Mouse (Mus musculus) kidney, embryonic 14.5 days (tissue): Measurements from ENCODE around the gene Magoh. TPM values are rescaled to one million over a fixed set of nuclear protein-coding genes. Genes with fewer than 3 reads are reported as not detected.

ENCODE experiments used
- ATAC-seq: fragments of 200-750 bp; cut with Nextera tagmentation; 2 replicates; pipeline ENCODE4 v1.8.0; 2017; ENCODE audit warnings: moderate number of reproducible peaks, mild to moderate bottlenecking, moderate TSS enrichment, moderate library complexity; ENCODE audit not compliant: low FRiP score, low TSS enrichment
- H3K27ac ChIP-seq: fragments of 300-500 bp; sonication (generic); 2 replicates; pipeline ENCODE4 v1.5.1; 2014; ENCODE audit warnings: low read depth, mild to moderate bottlenecking, low read length, moderate library complexity, mixed read lengths
- H3K27me3 ChIP-seq: fragments of 300-500 bp; sonication (generic); 2 replicates; pipeline ENCODE4 v1.6.1; 2014; ENCODE audit warnings: mild to moderate bottlenecking, low read length; ENCODE audit not compliant: control insufficient read depth, insufficient read depth
- H3K36me3 ChIP-seq: fragments of 300-500 bp; sonication (generic); 2 replicates; pipeline ENCODE4 v1.6.1; 2014; ENCODE audit warnings: low read length, mixed read lengths; ENCODE audit not compliant: control insufficient read depth, insufficient read depth
- H3K4me1 ChIP-seq: fragments of 300-500 bp; sonication (generic); 2 replicates; pipeline ENCODE4 v1.6.1; 2014; ENCODE audit warnings: low read length, mixed read lengths; ENCODE audit not compliant: control insufficient read depth, insufficient read depth
- H3K4me2 ChIP-seq: fragments of 300-500 bp; sonication (generic); replicated peaks from 2 replicates; pipeline ENCODE4 v1.6.1; 2014; ENCODE audit warnings: low read depth, mild to moderate bottlenecking, low read length
- H3K4me3 ChIP-seq: fragments of 300-500 bp; sonication (generic); 2 replicates; pipeline ENCODE4 v1.5.1; 2014; ENCODE audit warnings: mild to moderate bottlenecking, low read length
- H3K9ac ChIP-seq: fragments of 300-500 bp; sonication (generic); 2 replicates; pipeline ENCODE4 v1.6.1; 2014; ENCODE audit warnings: low read depth, mild to moderate bottlenecking, low read length, moderate library complexity
- H3K9me3 ChIP-seq: fragments of 300-500 bp; sonication (generic); 2 replicates; pipeline ENCODE4 v1.6.1; 2016; ENCODE audit warnings: low read length; ENCODE audit not compliant: control insufficient read depth
- WGBS: fragments of 180-500 bp; shearing (Covaris S2); extraction: QIAGEN DNeasy Blood & Tissue Kit; methylation state at CpG from one replicate; pipeline ENCODE4 v1.1.7; 2014; 5-methylcytosine and 5-hydroxymethylcytosine counted together
- polyA plus RNA-seq: library from polyadenylated mRNA; unstranded; fragments of >200 nt; fragmentation: Nextera tagmentation; extraction: Ambion mirVana; gene quantifications from 2 replicates; pipeline ENCODE4 v1.2.1, GENCODE M21; 2014

The Magoh gene
- polyA plus RNA-seq, 1 experiment from 2014 or later = 229 TPM

GRCm38 (mm10) chr4:107843687-107844086 lies 35.9 kb upstream of the Magoh start:
- no peak overlapping the region for H3K27ac ChIP-seq
- no peaks in the 10 kb centered on the region for H3K4me1 ChIP-seq
- H3K9me3 ChIP-seq = no peaks in the 10 kb centered on the region
- no peak for ATAC-seq
- H3K27me3 ChIP-seq = peaks cover 6% of the 10 kb centered on the region
- H3K36me3 ChIP-seq = no peaks in the 10 kb centered on the region
- H3K9ac ChIP-seq = no peak overlapping the region
- no peak overlapping the region for H3K4me2 ChIP-seq
- no peak overlapping the region for H3K4me3 ChIP-seq
- WGBS = 75% methylated on average over 8 of the region's 8 CpGs

DNA sequence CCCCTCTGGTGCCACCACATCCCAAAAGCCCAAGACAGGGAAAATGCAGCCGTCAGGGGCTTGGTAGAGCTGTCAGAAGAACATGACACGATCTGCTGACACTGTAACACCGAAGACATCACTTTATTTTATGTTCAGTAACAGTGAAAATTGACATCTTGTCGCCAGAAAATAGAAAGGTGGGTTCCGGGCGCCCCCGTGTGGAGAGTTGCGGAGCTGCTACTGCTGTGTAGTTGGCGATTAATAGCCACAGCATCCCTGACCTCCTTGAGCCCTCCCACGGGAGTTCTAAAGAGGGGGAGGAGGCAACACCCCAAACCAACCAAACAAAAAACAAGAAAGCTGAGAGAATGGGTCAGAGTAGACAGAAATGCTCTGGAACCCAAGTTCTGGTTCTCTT lies 34.6 kb upstream of the Magoh start:
- Histone ChIP-seq H3K9ac (no peak overlapping the region), H3K4me3 (no peak overlapping the region), H3K27ac (no peak overlapping the region), H3K4me2 (no peak overlapping the region), H3K36me3 (no peaks in the 10 kb centered on the region), H3K9me3 (no peaks in the 10 kb centered on the region), H3K27me3 (peaks cover 6% of the 10 kb centered on the region), H3K4me1 (no peaks in the 10 kb centered on the region)
- ATAC-seq = 0 out of 2 replicates have a peak, but pooled peaks have one; percentile 10
- 2% methylated on average over 10 of the region's 10 CpGs for WGBS

- H3K27ac ChIP-seq = no peak overlapping the region
- no peaks in the 10 kb centered on the region for H3K4me1 ChIP-seq
- H3K4me3 ChIP-seq = no peak overlapping the region
- H3K4me2 ChIP-seq = no peak overlapping the region
- no peak overlapping the region for H3K9ac ChIP-seq
- ATAC-seq = no peak
- WGBS = 75% methylated on average over 7 of the region's 7 CpGs
- peaks cover 6% of the 10 kb centered on the region for H3K27me3 ChIP-seq
- H3K36me3 ChIP-seq = no peaks in the 10 kb centered on the region
- no peaks in the 10 kb centered on the region for H3K9me3 ChIP-seq
Observed at GRCm38 (mm10) chr4:107846795-107847194, 32.8 kb upstream of the Magoh start.

- no peak overlapping the region for H3K4me2 ChIP-seq
- ATAC-seq = no peak
- 75% methylated on average over 5 of the region's 5 CpGs for WGBS
Observed at GRCm38 (mm10) chr4:107848546-107848945, 31.0 kb upstream of the Magoh start.

DNA sequence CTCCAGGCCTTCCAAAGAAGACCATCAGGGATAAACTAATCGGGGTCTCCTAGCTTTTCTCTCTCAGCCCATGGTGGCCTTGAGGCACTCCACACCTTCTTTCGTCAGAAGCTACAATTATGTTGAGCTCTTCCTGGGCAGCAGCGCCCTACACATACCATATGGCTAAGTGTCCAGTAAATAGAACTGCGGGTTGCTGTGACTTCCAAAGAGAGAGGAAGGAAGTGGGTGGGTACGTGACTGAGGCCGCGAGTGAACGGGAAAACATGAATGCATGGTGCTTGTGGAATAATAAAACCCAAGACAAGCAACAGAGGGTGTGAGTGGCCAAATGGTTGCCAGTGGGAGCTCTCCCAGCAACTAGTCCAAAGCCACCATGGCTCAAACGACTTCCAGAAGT lies 29.9 kb upstream of the Magoh start:
- 43% methylated on average over 9 of the region's 9 CpGs for WGBS
- H3K4me3 ChIP-seq = no peak overlapping the region

More at GRCm38 (mm10) chr4:107848546-107848945, 31.0 kb upstream of the Magoh start:
- Histone ChIP-seq H3K9me3 (no peaks in the 10 kb centered on the region), H3K4me1 (no peaks in the 10 kb centered on the region), H3K27ac (no peak overlapping the region), H3K36me3 (no peaks in the 10 kb centered on the region), H3K9ac (no peak overlapping the region), H3K27me3 (peaks cover 6% of the 10 kb centered on the region), H3K4me3 (no peak overlapping the region)

GRCm38 (mm10) chr4:107850091-107850490 lies 29.5 kb upstream of the Magoh start:
- peaks cover 6% of the 10 kb centered on the region for H3K27me3 ChIP-seq
- no peaks in the 10 kb centered on the region for H3K36me3 ChIP-seq
- no peak overlapping the region for H3K4me3 ChIP-seq
- WGBS = 85% methylated on average over 8 of the region's 8 CpGs
- H3K4me1 ChIP-seq = no peaks in the 10 kb centered on the region
- ATAC-seq = no peak
- no peak overlapping the region for H3K9ac ChIP-seq
- H3K27ac ChIP-seq = no peak overlapping the region
- H3K9me3 ChIP-seq = no peaks in the 10 kb centered on the region
- no peak overlapping the region for H3K4me2 ChIP-seq

More for the DNA sequence above, 29.9 kb upstream of the Magoh start:
- H3K9me3 ChIP-seq = no peaks in the 10 kb centered on the region
- H3K4me1 ChIP-seq = no peaks in the 10 kb centered on the region
- H3K36me3 ChIP-seq = no peaks in the 10 kb centered on the region
- no peak overlapping the region for H3K27ac ChIP-seq
- no peak overlapping the region for H3K9ac ChIP-seq
- peaks cover 6% of the 10 kb centered on the region for H3K27me3 ChIP-seq
- no peak for ATAC-seq
- no peak overlapping the region for H3K4me2 ChIP-seq

DNA sequence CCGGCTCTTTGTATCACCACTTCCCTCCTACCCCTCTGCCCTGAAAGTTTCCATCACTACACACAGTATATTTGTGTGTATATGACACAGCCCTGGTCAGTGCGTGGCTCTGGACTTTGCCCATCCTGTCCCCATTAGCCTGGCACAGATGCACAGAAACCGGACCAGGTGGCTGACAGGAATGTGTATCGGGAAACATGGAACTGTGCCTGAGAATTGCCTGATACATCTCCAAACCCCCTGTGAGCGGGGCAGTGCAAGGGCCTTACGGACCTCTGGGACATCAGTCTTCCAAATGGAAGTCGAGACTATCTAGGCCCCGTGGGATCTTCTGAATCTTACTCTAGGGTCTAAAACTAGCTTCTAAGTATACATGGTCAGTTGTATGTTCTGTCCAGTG lies 26.2 kb upstream of the Magoh start:
- Histone ChIP-seq H3K4me2 (no peak overlapping the region), H3K9me3 (no peaks in the 10 kb centered on the region), H3K27ac (no peak overlapping the region), H3K27me3 (no peaks in the 10 kb centered on the region), H3K4me3 (no peak overlapping the region), H3K36me3 (peaks cover under 1% of the 10 kb centered on the region; the same call in 1 of the 2 replicates), H3K9ac (no peak overlapping the region), H3K4me1 (no peaks in the 10 kb centered on the region)
- ATAC-seq = no peak
- 91% methylated on average over 8 of the region's 8 CpGs for WGBS

GRCm38 (mm10) chr4:107853836-107854235 lies 25.7 kb upstream of the Magoh start:
- Histone ChIP-seq H3K9me3 (no peaks in the 10 kb centered on the region), H3K27ac (no peak overlapping the region), H3K9ac (no peak overlapping the region), H3K4me1 (no peaks in the 10 kb centered on the region), H3K36me3 (peaks cover 2% of the 10 kb centered on the region; the same call in 1 of the 2 replicates), H3K4me3 (no peak overlapping the region), H3K4me2 (no peak overlapping the region), H3K27me3 (no peaks in the 10 kb centered on the region)
- WGBS = 93% methylated on average over 7 of the region's 7 CpGs
- ATAC-seq = no peak

DNA sequence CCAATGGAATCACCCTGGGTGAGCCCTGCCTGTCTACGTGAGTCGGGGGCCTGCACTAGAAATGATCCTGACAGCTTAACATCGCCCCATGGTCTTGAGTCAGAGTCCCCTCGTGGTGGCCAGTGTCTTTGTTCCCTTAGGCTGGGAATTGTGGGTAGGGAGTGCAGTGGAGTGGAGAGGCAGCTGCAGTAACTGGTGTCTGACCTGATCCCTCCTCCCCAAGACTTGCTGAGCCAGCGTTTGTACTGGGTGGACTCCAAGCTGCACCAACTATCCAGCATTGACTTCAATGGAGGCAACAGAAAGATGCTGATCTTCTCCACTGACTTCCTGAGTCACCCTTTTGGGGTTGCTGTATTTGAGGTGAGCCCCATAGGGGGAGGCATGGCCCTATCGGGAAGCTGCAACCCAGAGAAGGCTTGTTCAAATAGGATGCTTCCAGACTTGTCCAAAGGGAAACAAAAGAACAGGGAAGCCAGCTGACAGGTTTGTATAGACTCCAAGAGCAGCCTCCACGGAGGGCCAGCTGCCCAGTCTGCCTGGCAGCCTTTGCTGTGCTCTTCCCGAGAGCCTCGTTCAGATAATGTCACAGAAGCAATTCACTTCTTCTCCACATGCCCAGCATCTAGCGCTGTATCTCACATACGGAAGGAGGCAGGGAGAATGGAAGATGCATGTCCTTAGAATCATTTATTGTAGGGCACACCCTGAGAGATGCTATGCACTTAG lies 22.4 kb upstream of the Magoh start:
- Histone ChIP-seq H3K36me3 (peaks cover 2% of the 10 kb centered on the region; the same call in 1 of the 2 replicates), H3K27ac (no peak overlapping the region), H3K27me3 (no peaks in the 10 kb centered on the region), H3K9ac (no peak overlapping the region), H3K4me1 (no peaks in the 10 kb centered on the region), H3K4me3 (no peak overlapping the region), H3K4me2 (no peak overlapping the region), H3K9me3 (no peaks in the 10 kb centered on the region)
- no peak for ATAC-seq
- 76% methylated on average over 11 of the region's 11 CpGs for WGBS
